Mouse (Mus musculus) kidney, adult 10 weeks (tissue): ENCODE data around the gene Vmn1r128. TPM values are rescaled to one million over a fixed set of nuclear protein-coding genes. Genes with fewer than 3 reads are reported as not detected.

Experiments used
- polyA plus RNA-seq: library from polyadenylated mRNA; stranded (reverse); fragments of 350-450 nt; fragmentation: Illumina TruSeq; extraction: RNeasy Lipid Tissue Mini Kit (QIAGEN cat#74804); gene quantifications from one replicate; pipeline ENCODE4 v1.2.3, GENCODE M21; 2014; ENCODE audit warnings: low read depth, low replicate concordance

Gene Vmn1r128
- polyA plus RNA-seq, result not detected

DNA sequence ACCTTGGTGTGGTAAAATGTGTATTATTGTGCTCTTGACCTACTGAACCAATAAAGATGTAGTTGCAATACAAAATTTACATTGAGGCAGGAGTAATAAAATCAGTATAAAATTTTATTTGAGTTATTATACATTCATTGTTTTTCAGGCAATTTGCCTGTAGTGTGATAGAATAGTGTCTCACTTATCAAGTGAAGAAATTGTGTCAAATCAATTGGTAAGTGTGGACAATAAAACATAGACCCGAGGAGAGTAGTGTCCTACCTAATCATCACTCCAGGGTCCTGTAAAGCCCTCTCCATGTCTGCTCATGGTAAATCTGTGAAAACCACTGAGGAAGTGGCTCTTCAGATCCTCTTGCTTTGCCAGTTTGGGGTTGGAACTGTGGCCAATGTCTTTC lies at the start of gene Vmn1r128:
TSS of gene Vmn1r128 (plus strand) at position 301 of the 400 bp plus-strand sequence.

GRCm38 (mm10) chr7:21301367-21301766 lies 47.8 kb upstream of the Vmn1r128 start, which contains the start of gene Vmn1r126:
Gene Vmn1r126, minus strand, starts transcription at chr7:21301467.

GRCm38 (mm10) chr7:21319761-21320160 lies 29.4 kb upstream of the Vmn1r128 start, which contains the start of gene Vmn1r127:
Gene Vmn1r127, minus strand, starts transcription at chr7:21319861.

DNA sequence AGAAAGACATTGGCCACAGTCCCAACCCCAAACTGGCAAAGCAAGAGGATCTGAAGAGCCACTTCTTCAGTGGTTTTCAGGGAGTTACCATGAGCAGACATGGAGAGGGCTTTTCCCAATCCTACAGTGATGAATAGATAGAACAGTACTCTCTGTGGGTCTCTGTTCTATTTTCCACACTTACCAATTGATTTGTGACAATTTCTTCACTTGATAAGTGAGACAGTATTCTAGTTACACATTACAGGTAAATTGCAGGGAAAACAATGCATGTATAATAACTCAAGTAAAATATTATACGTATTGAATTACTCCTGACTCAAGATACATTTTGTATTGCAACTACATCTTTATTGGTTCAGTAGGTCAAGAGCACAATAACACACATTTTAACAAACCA lies 12.0 kb downstream of the Vmn1r128 start, which contains the start of gene Vmn1r129:
TSS of gene Vmn1r129 (minus strand) at position 101 of the 400 bp plus-strand sequence.

Other genes starting within 250 kb of the Vmn1r128 start
- not detected for gene Vmn1r122, start 215.2 kb upstream of the Vmn1r128 start, polyA plus RNA-seq
- gene Vmn1r123, start 187.2 kb upstream of the Vmn1r128 start, polyA plus RNA-seq, result not detected
- gene Gm5157, start 158.9 kb upstream of the Vmn1r128 start, polyA plus RNA-seq, result not detected
- not detected for gene Vmn1r124, start 88.8 kb upstream of the Vmn1r128 start, polyA plus RNA-seq
- gene Vmn1r125, start 77.2 kb upstream of the Vmn1r128 start, polyA plus RNA-seq, result not detected
- not detected for gene Vmn1r126, start 47.9 kb upstream of the Vmn1r128 start, polyA plus RNA-seq
- gene Vmn1r127, start 29.5 kb upstream of the Vmn1r128 start, polyA plus RNA-seq, result not detected
- not detected for gene Vmn1r129, start 11.9 kb downstream of the Vmn1r128 start, polyA plus RNA-seq
- not detected for gene Gm6882, start 83.4 kb downstream of the Vmn1r128 start, polyA plus RNA-seq
- not detected for gene Vmn1r130, start 162.4 kb downstream of the Vmn1r128 start, polyA plus RNA-seq
- gene Vmn1r131, start 196.7 kb downstream of the Vmn1r128 start, polyA plus RNA-seq, result not detected